Mouse (Mus musculus) midbrain, embryonic 16.5 days (tissue): ENCODE data around the gene Tmem198. TPM values are rescaled to one million over a fixed set of nuclear protein-coding genes. Genes with fewer than 3 reads are reported as not detected.

Source experiments
- ATAC-seq: fragments of 200-750 bp; cut with Nextera tagmentation; 2 replicates; pipeline ENCODE4 v1.8.0; 2017; ENCODE audit warnings: moderate TSS enrichment
- H3K27ac ChIP-seq: fragments of 300-500 bp; sonication (generic); 2 replicates; pipeline ENCODE4 v1.5.1; 2014; ENCODE audit warnings: mild to moderate bottlenecking, low read length, mixed read lengths
- H3K27me3 ChIP-seq: fragments of 300-500 bp; sonication (generic); 2 replicates; pipeline ENCODE4 v1.6.1; 2014; ENCODE audit warnings: low read depth, low read length, mixed read lengths; ENCODE audit not compliant: control insufficient read depth, insufficient read depth
- H3K36me3 ChIP-seq: fragments of 300-500 bp; sonication (generic); 2 replicates; pipeline ENCODE4 v1.6.1; 2014; ENCODE audit warnings: mild to moderate bottlenecking, low read length, moderate library complexity, mixed read lengths; ENCODE audit not compliant: control insufficient read depth, insufficient read depth
- H3K4me1 ChIP-seq: fragments of 300-500 bp; sonication (generic); 2 replicates; pipeline ENCODE4 v1.6.1; 2014; ENCODE audit warnings: mild to moderate bottlenecking, low read length, mixed read lengths; ENCODE audit not compliant: control insufficient read depth, insufficient read depth
- H3K4me2 ChIP-seq: fragments of 300-500 bp; sonication (generic); 2 replicates; pipeline ENCODE4 v1.6.1; 2014; ENCODE audit warnings: mild to moderate bottlenecking, low read length, mixed read lengths
- H3K4me3 ChIP-seq: fragments of 300-500 bp; sonication (generic); 2 replicates; pipeline ENCODE4 v1.5.1; 2014; ENCODE audit warnings: low read depth, mild to moderate bottlenecking, low read length, moderate library complexity, mixed read lengths
- H3K9ac ChIP-seq: fragments of 300-500 bp; sonication (generic); 2 replicates; pipeline ENCODE4 v1.6.1; 2014; ENCODE audit warnings: low read depth, low read length, mixed read lengths
- H3K9me3 ChIP-seq: fragments of 300-500 bp; sonication (generic); replicated peaks from 2 replicates; pipeline ENCODE4 v1.6.1; 2014; ENCODE audit warnings: mild to moderate bottlenecking, low read length, mixed read lengths; ENCODE audit not compliant: control insufficient read depth, poor library complexity, severe bottlenecking
- WGBS: fragments of 180-500 bp; shearing (Covaris S2); extraction: QIAGEN DNeasy Blood & Tissue Kit; methylation state at CpG from one replicate; pipeline ENCODE4 v1.1.7; 2014; 5-methylcytosine and 5-hydroxymethylcytosine counted together
- polyA plus RNA-seq: library from polyadenylated mRNA; unstranded; fragments of >200 nt; fragmentation: Nextera tagmentation; extraction: Ambion mirVana; gene quantifications from 2 replicates; pipeline ENCODE4 v1.2.1, GENCODE M21; 2015

Tmem198 gene
- polyA plus RNA-seq, 1 experiment from 2014 or later, result 56.7 TPM

DNA sequence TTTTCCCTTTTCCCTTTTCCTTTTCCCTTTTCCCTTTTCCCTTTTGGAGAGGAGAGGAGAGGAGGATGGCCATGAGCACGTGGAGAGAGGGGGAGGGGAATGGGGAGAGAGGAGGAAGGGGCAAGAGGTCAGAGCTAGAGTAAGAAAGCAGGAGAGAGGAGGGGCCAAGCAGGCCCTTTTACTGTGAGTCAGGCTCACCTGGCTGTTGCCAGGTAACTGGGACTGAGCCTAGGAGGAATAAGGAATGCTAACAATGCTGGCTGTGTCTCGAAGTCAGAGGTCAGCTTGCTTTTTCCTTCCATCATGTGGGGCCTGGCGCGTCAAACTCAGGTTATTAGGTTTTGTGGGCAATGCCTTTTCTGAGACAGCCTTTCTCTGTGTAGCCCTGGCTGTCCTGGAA lies 38.7 kb downstream of the Tmem198 start:
- no peaks in the 10 kb centered on the region for H3K27me3 ChIP-seq
- no peak overlapping the region for H3K4me2 ChIP-seq
- no peaks in the 10 kb centered on the region for H3K9me3 ChIP-seq
- no peaks in the 10 kb centered on the region for H3K36me3 ChIP-seq
- H3K4me3 ChIP-seq, result no peak overlapping the region
- H3K9ac ChIP-seq, result no peak overlapping the region
- no peak overlapping the region for H3K27ac ChIP-seq
- 67% methylated on average over 3 of the region's 4 CpGs for WGBS
- H3K4me1 ChIP-seq, result peaks cover 10% of the 10 kb centered on the region
- no peak for ATAC-seq

DNA sequence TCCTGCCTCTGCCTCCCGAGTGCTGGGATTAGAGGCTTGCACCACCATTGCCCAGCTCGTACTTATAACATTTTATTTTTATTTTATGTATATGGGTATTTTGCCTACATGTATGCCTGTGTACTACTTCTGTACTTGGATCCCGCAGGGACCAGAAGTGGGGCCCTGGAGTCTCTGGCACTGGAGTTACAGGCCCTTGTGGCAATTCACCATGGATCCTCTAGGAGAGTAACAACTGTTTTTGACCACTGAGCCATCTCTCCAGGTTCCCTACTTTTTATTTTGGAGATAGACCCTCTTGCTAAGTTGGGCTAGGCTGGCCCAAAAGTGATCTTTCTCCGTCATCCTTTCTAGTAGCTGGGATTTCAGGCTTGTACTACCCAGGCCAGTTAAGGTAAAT lies 39.1 kb downstream of the Tmem198 start:
- Histone ChIP-seq H3K9me3 (no peaks in the 10 kb centered on the region), H3K4me2 (no peak overlapping the region), H3K27ac (no peak overlapping the region), H3K9ac (no peak overlapping the region), H3K36me3 (no peaks in the 10 kb centered on the region), H3K4me1 (peaks cover 11% of the 10 kb centered on the region), H3K4me3 (no peak overlapping the region), H3K27me3 (no peaks in the 10 kb centered on the region)
- no peak for ATAC-seq
- 93% methylated on average over 4 of the region's 4 CpGs for WGBS

DNA sequence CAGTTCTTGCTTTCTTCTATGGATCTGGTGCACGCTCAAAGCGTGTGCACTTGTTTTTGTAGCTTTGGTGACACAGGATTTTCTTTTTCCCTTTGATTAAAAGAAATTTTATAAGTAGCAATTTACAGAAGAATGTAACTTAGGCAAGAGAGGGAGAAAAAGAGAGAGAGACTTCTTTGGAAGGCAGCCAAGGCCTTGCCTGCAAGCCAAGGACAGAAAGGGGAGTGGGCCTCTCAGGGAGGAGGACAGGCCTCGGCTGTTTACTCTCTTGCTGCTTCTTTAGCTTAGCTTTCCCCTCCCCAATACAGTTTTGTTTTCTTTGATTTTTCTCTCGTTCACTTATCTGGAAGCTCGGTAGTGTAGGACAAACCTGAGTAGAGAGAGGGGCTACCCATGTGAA lies 40.2 kb downstream of the Tmem198 start:
- no peaks in the 10 kb centered on the region for H3K36me3 ChIP-seq
- no peak overlapping the region for H3K27ac ChIP-seq
- H3K27me3 ChIP-seq, result no peaks in the 10 kb centered on the region
- no peak overlapping the region for H3K9ac ChIP-seq
- no peaks in the 10 kb centered on the region for H3K9me3 ChIP-seq
- no peak for ATAC-seq
- WGBS, result 79% methylated on average over 5 of the region's 5 CpGs
- H3K4me1 ChIP-seq, result peaks cover 11% of the 10 kb centered on the region
- H3K4me2 ChIP-seq, result no peak overlapping the region
- H3K4me3 ChIP-seq, result no peak overlapping the region

DNA sequence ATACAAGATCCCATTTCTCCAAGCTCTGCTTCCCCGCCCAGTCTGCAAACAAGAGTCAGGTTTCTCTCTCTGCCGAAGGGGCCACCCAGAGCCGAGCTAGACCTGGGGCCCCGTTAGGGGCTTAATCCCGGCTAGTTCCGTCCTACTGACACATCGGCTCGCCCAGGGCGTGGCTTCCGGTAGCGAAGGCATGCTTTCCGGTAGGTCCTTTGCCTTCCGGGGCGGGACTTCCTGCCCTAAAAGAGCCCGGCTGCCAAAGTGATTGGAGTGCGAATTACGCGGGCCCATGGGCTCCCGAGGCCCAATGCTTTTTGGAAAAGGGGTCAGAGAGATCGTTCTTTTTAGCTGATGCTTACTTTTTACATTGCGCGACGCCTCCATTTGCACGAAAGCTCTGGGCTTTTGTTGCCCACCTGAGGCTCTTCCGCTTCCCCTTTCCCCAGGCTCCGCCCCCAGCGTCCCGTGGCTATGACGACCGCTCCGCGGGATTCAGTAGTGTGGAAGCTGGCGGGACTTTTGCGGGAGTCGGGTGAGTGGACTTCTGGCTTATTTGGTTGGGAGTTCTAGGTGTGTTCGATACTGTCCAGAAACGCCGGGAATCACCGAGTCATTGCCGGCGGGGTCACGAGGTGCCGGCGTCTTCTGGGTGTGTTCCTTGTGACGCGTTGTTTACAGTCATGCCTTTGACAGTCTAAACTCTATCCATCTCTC lies 42.1 kb downstream of the Tmem198 start, which contains the start of gene Stk11ip:
TSS of gene Stk11ip (plus strand) at position 209 of the 711 bp plus-strand sequence.
- peak; percentile 97 for ATAC-seq
- peak within 1 kb of the TSS; percentile 65 for H3K4me2 ChIP-seq
- H3K36me3 ChIP-seq, result peaks cover 7% of the 10 kb centered on the region
- no peaks in the 10 kb centered on the region for H3K27me3 ChIP-seq
- no peaks in the 10 kb centered on the region for H3K9me3 ChIP-seq
- WGBS, result 0% methylated on average over 46 of the region's 46 CpGs
- H3K9ac ChIP-seq, result peak within 1 kb of the TSS; percentile 67
- peak within 1 kb of the TSS; percentile 89 for H3K27ac ChIP-seq
- H3K4me1 ChIP-seq, result peaks cover 11% of the 10 kb centered on the region
- H3K4me3 ChIP-seq, result peak within 1 kb of the TSS; percentile 74

DNA sequence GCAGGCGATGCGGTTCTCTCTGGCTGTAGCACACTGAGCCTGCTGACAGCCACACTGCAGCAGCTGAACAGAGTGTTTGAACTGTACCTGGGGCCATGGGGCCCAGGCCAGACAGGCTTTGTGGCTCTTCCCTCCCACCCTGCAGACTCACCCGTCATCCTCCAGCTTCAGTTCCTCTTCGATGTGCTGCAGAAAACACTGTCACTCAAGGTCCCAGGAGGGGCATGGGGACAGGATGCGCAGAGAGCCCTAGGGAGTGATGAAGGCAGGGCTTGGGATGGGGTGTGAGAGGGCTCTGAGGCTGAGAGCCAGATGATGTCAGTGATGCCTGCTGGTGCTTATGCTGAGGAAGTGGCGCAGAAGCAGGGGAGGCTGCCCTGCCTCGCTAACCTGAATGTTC lies 45.3 kb downstream of the Tmem198 start:
- H3K4me3 ChIP-seq, result no peak overlapping the region
- H3K9ac ChIP-seq, result 0 out of 2 replicates have a peak overlapping the region, but pooled peaks have one; percentile 12
- H3K4me2 ChIP-seq, result no peak overlapping the region
- WGBS, result 96% methylated on average over 7 of the region's 7 CpGs
- no peaks in the 10 kb centered on the region for H3K9me3 ChIP-seq
- H3K27me3 ChIP-seq, result no peaks in the 10 kb centered on the region
- ATAC-seq, result no peak
- H3K36me3 ChIP-seq, result peaks cover 23% of the 10 kb centered on the region
- peaks cover 11% of the 10 kb centered on the region for H3K4me1 ChIP-seq
- no peak overlapping the region for H3K27ac ChIP-seq

DNA sequence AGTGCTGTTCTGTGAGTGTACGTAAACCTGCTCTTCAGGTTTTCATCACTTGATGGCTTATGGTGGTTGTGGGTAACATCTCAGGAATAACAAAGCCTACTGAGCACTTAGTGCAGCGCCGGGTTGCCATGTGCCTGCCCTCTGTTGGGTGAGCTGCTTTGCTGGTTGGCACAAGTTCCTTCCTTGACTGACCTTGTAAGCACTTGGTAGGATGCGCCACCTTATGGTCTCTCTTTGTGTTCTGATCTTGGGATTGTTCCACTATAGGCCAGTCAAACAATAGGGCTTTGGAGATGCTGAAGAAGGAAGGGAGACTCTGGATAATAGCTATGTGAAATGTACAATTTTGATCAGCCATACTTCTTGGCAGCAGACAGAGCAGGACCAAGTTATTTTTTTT lies 51.2 kb downstream of the Tmem198 start:
- Histone ChIP-seq H3K9me3 (no peaks in the 10 kb centered on the region), H3K27ac (no peak overlapping the region), H3K36me3 (peaks cover 48% of the 10 kb centered on the region), H3K4me1 (no peaks in the 10 kb centered on the region), H3K27me3 (no peaks in the 10 kb centered on the region), H3K4me3 (no peak overlapping the region), H3K4me2 (no peak overlapping the region), H3K9ac (no peak overlapping the region)
- 86% methylated on average over 4 of the region's 4 CpGs for WGBS
- no peak for ATAC-seq

DNA sequence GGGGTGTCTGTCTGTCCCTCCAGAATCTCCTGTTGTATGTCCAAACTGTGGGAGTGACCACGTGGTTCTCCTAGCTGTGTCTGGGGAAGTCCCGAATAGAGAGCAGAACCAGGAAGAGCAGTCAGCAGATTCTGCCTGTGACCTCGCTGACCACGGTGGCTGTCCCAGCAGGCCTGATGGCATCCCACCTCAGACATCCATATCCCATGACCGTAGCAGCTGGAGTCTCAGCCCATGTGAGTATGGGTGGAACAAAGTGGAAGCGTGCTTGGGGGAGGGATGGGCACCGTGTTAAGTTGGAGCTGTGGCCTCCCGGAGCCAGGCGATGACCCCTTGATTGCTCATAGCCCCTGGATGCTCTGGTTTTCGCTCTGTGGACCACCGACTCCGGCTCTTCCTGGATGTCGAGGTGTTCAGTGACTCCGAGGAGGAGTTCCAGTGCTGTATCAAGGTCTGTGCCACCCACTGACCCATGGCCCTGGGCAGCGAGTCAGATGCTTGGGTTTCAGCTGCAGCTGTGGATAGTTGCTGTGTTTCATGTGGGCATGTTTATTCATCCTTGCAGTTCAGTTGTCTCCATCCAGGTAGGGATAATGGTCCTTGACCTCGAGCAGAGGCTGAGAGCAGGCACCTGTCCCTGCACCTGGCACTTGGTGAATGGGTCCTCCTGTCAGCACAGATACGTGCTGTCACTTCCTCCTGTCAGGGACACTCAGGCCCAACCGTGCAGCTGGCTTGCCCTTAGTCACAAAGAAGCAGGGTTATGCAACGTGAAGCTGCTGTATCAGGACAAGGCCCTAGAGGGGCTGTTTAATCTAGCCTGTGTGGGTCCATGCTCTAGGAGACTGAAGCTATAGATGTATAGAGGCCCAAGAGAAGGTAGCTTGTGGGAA lies 53.2 kb downstream of the Tmem198 start:
- Histone ChIP-seq H3K27me3 (no peaks in the 10 kb centered on the region), H3K4me1 (no peaks in the 10 kb centered on the region), H3K4me3 (no peak overlapping the region), H3K9ac (no peak overlapping the region), H3K27ac (no peak overlapping the region), H3K9me3 (no peaks in the 10 kb centered on the region), H3K36me3 (peaks cover 42% of the 10 kb centered on the region; the same call in 1 of the 2 replicates), H3K4me2 (no peak overlapping the region)
- 88% methylated on average over 19 of the region's 19 CpGs for WGBS
- ATAC-seq, result no peak

DNA sequence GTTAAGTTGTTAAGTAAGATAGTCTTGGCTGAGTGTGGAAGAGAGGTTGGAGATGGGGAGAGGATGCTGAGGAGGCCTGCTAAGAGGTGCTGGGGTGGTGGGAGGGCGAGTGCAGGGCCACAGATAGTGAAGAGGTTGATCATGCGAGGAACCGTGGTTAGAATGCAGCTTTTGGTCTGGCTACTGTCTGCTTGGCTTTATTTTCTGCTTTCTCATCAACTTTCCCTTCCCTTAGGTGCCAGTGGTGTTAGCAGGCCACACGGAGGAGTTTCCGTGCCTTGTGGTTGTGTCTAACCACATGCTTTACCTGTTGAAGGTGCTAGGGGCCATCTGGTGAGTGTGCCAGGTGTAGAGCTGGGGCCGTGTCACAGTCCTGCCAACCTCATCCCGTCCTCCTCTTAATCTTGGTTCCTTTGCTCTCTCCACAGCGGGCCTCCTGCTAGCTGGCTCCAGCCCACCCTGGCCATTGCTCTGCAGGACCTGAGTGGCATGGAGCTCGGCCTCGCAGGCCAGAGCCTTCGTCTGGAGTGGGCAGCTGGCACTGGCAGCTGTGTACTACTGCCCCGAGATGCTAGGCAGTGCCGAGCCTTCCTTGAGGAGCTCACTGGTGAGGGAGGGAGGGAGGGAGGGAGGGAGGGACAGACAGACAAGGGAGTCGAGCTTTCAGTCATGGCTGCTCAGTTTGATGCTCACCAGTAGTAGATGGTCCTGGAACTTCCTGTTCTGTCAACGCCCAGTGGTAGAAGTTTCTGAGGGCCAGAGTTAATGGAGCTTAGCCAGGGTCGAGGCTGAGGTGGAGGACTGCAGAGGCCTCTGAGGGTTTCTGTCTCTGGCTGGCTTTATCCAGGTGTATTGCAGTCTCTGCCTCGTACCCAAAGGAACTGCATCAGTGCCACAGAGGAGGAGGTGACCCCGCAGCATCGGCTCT lies 54.3 kb downstream of the Tmem198 start:
- H3K4me2 ChIP-seq, result no peak overlapping the region
- no peak overlapping the region for H3K4me3 ChIP-seq
- H3K36me3 ChIP-seq, result peaks cover 42% of the 10 kb centered on the region; the same call in 1 of the 2 replicates
- H3K4me1 ChIP-seq, result no peaks in the 10 kb centered on the region
- H3K9me3 ChIP-seq, result no peaks in the 10 kb centered on the region
- no peak for ATAC-seq
- H3K9ac ChIP-seq, result no peak overlapping the region
- H3K27me3 ChIP-seq, result no peaks in the 10 kb centered on the region
- no peak overlapping the region for H3K27ac ChIP-seq
- WGBS, result 89% methylated on average over 19 of the region's 19 CpGs
